Mouse (Mus musculus): Measurements from ENCODE around the gene Senp6.
"Not testable (repeated sequence)": the region's sequence is repeated elsewhere in the genome, so short reads cannot be mapped to it uniquely, and the experiment has no call there.

The Senp6 gene

DNA sequence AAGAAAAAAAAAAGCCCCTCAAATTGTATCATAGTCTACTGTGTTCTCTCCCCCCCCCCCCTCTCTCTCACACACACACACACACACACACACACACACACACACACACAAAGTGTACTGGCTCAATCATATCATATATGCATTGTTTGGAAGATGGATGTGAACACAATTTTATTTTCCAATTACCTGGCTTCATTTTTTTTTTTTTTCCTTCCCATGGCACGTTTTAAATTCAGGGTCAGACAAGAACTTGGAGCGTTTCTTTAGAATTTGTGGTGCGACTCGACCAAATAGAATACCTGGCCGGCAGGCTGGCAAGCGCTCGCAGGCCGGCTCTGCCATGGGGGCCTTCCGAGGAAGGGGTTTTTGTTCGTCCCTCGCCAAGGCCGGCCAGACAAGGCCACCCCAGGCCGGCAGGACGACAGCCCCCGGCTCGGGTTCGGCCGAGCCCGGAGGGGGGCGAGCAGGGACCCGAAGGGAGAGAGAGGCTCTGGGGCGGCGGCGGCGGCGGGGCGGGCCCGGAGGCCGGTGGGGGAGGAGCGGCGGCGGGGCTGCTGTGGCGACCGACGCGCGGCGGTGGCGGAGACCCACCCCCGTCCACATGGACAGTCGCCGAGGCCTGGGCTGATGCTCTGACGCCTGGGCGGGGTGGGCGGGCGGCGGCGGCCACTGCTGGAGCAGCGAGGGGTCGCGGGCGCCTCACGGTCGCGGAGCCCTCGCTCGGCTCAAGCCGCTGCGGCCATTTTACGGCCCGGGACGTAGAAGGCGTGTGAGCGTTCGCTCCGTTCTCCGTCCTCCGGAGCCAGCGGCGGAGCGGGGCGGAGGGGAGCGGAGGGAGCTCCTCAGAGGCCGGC is at the start of gene Senp6:
TSS of gene Senp6 (plus strand) at position 537 of the 854 bp plus-strand sequence.
- no peak for DNase-seq (ENCODE audit: low read depth)

DNA sequence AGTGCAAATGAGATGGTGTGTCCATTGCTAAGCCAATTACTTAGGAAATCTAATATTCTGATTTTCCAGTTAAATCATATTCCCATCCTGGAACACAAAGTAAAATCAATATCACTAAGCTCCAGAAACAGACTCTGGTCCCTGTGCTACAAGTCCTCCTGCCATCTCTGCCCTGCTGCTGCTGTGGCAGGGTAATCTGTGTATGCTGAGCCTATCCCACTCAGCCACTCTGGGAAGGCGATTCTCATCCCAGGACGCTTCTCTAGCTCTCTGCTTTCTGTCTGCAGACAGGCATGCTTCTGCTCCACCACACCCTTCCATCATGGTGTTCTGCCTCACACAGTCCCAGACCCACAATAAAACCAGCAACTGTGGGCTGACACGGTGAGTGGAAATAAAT is 46.3 kb upstream of the Senp6 start:
- DNase-seq (ENCODE audit: low read depth), result no peak

DNA sequence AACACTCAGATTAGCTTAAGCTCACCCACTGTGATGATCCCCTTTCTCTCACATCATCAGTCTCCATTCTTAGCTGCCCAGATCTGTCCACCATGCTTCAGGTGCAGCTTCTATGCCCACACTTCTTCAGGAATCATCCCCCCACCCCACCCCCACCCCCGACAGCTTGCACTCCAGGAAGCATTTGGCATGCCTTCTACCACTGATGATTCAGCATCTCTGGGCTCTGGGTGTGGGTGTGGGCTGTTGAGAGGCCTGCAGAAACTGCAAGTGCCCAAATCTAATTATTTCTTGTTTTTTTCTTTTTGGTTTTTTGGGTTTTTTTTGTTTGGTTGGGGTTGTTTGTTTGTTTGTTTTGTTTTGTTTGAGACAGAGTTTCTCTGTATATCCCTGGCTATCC is 45.1 kb upstream of the Senp6 start:
- DNase-seq (ENCODE audit: low read depth), result no peak

DNA sequence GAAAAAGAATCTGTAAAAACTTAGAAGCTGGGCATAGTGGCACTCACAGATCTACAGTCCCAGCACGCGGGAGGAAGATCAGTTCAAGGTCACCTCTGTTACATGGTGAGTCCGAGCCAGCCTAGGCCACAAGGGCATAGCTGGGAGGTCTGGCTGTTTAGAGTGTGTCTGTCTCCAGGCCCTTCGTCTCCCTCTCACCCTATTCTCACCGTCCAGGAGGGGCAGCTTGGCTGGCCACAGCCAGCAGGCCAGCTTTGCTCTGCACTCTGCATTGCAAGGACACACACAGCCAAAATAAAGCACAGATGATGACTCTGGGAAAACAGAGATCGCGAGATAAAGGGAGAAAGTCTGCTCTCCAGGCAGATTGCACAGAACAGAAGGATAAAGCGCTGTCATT is 43.9 kb upstream of the Senp6 start:
- DNase-seq (ENCODE audit: low read depth), result no peak

DNA sequence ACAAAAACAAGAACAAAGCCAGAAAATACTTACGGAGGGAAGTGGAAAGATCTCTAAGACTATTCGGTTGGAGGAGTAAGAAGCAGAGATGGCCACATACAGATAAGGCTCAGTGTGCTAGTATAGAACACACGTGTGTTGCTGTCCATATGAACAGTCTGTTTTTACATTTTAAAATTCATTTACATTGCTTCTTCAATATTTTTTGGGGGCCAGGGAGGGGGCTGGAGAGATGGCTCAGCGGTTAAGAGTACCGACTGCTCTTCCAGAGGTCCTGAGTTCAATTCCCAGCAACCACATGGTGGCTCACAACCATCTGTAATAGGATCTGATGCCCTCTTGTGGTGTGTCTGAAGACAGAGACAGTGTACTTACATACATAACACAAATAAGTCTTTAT is 41.4 kb upstream of the Senp6 start:
- DNase-seq (ENCODE audit: low read depth), result not testable (repeated sequence)

DNA sequence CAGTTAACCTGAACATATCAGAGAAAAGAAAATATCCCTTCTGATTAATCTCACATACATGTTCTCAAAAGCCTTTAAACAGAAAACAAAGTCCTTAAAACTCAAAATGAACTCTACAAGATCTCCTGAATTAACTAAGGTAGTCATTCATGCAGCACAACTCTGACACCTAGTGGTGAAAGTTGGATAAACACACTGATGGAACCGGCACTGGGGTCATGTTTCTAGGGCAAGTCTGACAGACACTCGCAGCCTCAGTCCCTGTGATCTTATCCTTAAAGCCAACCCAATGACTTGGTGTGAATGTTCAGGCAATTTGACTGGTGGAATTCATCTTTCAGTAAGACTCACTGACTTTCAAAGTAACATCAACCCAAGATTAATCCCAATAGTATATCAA is 40.7 kb upstream of the Senp6 start:
- DNase-seq (ENCODE audit: low read depth), result peak; percentile 57

DNA sequence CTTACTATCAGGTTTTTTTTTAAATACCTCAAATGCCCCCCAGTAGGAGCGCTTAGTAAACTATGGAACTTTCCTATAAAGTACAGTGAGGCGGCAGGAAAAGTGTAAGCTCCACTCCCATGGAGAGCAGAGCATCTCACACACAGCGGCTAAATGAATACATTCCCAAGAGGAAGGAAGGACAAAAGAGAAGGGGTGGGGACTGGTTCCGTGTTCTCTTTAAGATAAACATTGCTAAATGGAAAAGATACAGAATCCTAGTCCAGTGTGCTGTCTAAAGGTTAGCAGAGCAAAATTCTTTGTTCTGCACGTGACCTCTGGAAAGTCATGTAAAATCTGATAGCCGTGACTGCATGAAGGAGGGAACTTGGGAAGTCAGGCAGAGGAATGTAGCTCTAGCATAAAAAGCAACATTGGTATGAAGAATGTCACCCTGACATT is 40.1 kb upstream of the Senp6 start:
- DNase-seq (ENCODE audit: low read depth), result no peak

DNA sequence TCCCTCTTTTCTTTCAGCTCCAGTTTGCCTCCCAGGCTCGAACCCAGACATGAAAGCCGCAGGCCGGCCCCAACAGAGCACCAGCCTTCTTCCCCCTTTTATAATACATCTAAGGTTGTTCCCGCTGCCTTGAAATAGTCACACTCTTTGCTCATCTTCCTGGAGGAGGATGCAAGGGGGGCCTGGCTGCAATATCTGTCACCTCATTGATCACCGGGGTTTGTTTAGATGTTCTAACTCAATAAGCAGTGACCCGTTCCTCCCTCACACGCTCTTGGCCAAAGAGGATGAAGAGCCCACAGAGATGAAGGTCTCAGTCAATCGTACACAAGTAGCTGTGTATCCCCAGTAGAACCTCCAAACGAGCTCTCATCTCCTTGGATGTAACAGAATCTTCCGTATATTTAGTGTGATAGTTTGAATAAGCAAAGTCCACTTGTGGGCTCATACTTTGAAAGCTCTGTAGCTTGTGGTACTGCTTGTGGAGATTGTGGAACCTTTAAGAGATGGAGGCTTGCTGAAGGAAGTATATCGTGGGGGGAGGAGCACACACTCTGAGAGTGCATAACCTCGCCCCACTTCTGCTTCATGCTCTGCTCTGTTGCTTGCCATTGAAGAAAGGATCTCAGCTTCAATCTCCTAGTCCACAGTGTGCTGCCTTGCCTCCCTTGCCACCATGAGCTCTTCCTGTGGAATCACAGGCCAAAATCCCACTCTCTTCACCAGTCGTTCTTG is 29.3 kb upstream of the Senp6 start:
- no peak for DNase-seq (ENCODE audit: low read depth)

DNA sequence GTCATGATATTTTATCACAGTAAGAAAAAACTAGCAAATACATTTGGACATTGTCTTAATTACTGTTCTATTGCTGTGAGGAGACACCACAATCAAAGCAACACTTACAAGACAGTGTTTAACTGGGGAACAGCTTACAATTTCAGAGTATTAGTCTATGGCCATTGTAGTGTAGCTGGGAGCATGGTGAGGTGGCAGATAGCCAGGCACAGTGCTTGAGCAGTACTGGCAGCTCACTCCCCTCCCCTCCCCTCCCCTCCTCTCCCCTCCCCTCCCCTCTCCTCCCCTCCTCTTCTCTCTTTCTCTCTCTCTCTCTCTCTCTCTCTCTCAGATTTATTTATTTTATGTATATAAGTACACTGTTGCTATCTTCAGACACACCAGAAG is 28.7 kb upstream of the Senp6 start:
- no peak for DNase-seq (ENCODE audit: low read depth)

DNA sequence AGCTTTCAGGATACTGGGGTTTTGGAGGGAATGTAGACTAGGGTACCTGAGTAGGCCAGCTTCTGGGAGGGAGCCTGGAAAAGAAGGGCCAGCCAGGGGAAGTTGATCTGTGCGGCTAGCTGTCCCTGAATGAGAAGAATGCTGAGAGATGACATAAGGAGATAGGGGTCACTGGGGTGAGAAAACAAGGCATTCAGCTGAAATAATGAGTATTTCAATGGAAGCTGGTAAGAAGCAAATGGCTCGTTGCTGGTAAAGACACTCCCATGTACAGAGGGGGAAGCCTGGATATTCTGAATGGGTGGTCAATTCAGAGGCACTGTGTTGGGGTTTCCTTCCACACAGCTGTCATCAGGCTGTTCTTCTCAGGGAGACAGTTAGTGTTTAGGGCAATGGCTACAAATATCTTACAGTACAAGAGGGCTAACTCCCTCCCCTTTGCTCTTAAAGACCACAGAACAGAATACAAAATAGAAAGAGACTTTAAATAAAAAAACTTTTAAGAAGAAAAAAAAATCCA is 27.3 kb upstream of the Senp6 start:
- DNase-seq (ENCODE audit: low read depth), result no peak

DNA sequence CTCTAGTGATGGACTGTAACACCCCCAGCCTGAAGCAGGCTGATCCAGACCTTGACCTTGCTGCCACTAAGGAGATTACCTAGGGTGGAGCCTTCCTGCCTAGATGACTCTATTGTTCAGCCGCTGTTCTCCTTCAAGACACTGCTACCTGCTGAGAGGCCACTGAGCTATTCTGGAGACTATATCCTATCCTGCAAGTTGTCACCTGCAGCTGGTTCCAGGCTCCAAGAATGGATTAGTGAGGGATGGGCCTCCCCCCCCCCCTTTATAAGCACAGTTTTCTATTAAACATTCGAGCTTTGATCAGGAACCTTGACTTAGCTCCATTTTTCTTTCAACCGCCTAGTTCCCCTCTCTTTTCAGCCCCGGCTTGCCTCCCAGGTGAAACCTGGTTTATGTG is 22.4 kb upstream of the Senp6 start:
- not testable (repeated sequence) for DNase-seq (ENCODE audit: low read depth)

DNA sequence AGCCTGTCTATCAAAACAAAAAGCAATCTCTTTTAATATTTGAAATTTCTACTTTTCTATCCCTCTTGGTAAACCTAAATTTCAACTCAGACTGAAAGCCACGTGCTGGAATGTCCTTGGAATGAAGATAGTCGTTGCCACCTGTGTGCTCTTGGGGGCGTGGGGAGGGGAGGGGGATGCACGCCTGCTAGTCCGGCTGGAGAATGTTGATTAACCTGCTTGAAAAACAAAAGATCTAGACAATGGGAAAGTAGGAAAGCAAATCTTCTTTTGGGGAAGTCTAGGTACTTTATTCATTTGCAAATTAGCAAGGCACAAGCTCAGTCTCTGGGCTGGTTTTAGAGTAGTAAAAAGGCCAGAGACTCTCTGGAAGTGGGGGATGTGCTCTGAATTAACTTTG is 17.4 kb upstream of the Senp6 start:
- not testable (repeated sequence) for DNase-seq (ENCODE audit: low read depth)

DNA sequence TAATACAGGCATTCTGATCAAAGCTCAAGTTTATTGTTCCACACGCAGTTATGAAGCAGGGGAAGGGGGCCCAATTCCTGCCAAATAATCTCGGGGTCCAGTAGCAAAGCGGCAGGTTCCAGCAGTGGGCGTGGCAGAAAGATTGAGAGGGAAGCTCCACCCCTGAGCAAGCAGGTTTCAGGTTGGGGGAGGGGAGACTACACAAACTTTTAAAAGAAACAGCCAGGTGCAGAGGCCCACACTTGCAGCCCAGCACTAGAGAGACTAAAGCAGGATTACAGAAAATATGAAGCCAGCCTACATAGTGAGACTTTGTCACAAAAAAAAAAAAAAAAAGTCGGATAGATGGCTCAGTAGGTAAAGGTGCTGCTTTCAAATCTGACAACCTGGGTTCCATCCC is 13.8 kb upstream of the Senp6 start:
- DNase-seq (ENCODE audit: low read depth), result no peak

DNA sequence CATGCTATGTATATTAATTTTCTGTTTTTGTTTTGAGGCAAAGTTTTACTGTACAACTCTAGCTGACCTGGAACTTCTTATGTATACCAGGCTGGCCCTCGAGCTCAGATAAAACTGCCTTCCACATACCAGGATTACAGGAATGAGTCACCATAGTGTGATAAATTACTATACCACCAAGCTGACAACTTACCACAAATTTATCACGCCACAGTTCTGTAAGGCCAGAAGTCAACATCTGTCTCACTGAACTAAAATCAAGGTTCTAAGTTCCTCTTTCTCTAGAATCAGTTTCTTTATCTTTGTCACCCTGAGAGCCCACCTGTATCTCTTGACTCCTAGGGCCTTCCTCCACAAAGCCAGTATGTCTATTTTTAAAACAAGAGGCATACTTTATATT is 9.0 kb upstream of the Senp6 start:
- DNase-seq (ENCODE audit: low read depth), result no peak

DNA sequence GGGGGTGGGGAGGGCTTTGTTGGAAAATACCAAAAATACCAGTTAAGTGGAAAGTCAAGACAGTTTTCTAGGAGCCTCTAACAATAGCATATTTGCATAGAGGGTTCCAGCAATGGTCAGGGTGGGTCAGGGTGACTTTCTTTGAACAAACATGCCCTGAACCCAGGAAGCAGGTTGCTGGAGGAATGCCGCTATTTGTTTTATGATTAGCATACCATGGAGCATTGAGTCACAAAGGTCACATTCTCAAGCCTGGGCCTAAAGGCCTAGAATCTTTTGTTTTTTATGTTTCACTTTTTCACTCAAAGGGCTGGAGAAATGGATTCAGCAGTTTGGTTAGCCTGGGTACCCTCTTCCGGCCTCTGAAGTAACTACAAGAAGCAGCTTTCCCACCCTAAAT is 1.2 kb upstream of the Senp6 start:
- DNase-seq (ENCODE audit: low read depth), result not testable (repeated sequence)

DNA sequence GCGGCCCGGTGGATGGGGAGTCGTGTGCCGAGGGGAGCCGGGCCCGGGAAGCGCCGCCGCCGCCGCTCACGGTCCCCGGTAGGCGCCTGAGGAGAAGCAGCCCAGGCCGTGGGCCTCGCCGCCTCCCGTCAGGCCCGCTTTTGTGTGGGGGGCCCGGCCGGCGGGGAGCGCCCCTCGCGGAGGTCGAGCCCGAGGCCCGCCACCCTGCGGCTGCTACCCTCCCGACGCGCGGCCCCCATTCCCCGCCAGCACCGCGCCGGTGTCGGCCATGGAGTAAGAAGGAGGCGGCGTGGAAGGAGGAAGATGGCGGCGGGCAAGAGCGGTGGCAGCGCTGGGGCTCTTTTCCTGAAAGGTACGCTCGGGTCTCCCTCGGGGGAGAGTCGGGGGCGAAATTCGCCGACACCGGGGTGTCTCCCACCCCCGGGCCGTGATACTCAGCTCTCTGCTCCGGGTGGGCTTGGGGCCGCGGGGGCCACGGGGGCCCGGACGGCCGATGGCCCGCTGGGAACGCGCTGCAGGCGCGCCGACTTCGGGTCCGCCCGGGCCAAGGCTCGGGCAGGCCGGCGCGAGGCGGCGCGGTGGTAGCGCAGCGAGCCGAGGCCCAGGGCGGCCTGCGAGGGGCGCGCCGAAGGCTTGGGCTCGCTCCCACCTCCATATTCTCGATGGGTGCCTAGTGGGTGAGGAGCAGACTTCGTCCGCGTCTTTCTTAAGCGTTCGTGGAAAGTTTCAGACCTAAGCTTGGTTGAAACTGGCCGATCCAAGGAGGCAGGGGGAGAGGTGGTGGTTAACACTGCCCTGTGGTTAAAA is 721 bp downstream of the Senp6 start:
- DNase-seq (ENCODE audit: low read depth), result no peak

DNA sequence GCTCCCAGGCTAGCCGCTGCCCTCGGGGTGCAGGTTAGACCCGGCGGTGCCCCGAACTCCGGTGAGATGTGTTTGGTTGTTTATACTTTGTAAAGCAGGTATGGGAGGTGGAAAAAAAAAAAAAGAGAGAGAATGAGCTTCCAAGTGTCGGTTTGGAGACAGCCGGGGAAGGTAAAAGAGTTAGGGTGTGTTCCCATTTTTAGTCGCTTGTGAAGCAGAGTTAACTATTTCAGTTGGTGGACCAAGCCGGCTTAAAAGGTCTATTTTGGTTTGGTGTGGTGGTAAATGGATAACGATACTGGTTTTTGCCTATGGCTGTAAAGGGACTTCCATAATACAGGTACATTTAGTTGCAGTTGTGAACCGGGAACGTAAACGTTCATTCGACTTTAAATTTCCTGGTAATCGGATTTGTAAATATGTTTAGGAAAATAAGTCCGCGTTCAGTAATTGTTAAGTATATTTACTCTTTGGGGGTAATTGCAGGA is 1.4 kb downstream of the Senp6 start:
- DNase-seq (ENCODE audit: low read depth), result peak; percentile 36

DNA sequence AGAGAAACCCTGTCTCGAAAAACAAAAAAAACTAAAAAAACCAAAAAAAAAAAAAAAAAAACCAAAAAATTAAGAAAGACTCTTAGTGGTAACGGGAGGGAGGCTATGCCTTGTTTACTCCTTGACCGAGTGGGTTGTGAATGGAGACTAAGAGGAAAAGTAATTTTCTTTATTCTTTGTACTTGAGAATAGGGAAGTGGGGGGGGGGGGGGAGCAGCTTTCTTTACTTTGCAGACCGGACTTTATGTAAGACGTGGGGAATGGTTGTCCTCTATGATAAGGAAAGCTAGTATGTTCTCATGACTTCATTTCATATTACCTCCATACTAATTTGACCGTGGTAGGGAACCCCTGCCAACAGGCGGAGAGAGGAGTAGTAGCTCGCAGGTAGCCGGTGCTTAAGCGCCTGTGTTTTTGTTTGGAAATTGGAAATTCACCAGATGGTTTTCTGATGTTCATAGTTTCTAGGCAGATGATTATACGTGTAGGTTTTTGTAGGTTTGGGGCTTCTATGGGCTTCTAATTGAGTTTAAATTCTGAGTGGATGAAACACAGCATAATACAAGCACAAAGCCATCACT is 2.1 kb downstream of the Senp6 start:
- DNase-seq (ENCODE audit: low read depth), result peak; percentile 36

DNA sequence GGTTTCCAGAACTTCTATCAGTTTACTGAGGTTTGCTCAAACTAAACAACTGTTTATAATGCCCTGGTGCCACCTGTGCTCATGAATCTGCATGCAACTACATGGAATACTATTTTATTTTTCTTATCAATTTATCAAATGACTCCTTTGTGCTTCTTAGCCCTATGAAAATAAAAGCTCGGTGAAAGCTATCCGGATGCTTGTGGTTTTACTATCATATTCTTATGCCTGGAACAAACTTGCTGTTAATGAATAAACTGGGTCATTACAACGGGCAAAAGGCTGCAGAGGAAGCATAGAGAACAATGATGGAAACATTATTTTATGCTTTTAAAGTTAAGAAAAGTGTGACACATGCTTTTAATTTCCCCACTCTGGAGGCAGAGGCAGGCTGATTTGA is 3.3 kb downstream of the Senp6 start:
- DNase-seq (ENCODE audit: low read depth), result no peak

DNA sequence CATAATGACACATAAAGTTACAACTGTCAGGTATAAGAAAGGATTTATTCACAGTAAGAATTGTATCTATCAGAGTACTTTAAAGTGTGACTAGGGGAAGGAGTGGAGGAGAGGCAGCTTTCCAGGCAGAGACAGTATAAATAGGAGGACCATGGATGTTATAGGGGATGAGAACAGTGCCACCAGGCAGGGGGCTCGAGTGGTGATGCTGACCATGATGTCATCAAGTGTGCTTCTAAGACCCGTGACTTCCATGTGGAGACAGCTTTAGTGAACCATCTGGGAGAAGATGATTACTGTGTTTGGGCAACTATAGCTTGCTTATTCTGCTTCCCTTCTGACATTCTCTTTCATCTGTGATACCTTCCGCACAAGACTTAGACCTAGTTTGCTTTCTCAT is 4.9 kb downstream of the Senp6 start:
- DNase-seq (ENCODE audit: low read depth), result no peak

DNA sequence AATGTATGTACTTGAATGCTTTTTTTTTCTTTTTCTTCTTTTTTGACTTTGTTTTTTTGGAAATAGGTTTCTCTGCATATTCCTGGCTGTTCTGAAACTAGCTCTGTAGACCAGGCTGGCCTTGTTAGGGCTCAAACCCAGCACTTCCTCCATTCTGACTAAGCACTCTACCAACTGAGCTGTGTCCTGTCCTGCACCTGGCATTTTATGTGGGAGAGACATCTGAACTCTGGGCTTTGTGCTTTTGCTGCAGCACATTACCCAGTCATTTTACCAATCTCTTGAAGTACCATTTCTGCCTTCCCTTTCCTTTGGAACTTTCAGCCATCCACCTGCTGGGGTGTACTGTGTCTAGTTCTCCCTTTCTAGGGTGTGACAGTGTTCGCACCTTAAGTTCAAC is 7.4 kb downstream of the Senp6 start:
- no peak for DNase-seq (ENCODE audit: low read depth)

DNA sequence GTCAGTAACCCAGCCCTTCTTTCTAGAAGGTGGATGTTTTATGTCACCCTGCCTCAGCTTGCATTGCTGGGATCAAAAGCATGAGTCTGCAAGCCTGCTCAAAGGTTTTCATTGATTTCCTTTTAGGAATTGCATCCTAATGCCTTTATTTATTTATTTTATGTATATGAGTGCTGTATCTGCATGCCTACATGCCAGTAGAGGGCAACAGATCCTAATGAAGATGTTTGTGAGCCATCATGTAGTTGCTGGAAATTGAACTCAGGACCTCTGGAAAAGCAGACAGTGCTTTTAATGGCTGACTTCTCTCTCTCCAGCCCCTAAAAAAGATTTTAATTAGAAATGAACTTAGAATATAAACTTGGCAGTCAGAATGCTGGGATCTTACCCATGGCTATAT is 8.2 kb downstream of the Senp6 start:
- no peak for DNase-seq (ENCODE audit: low read depth)

All from c-Kit-positive CD71-positive TER-119-negative erythroid progenitor cells, embryonic 14.5 days (primary cell).